Mouse (Mus musculus): Measurements from ENCODE around the gene Camta1.
A peak's percentile ranks its signal among the peaks of the same experiment; 100 is the strongest.

Gene Camta1

GRCm38 (mm10) chr4:151738875-151739274 is 122.8 kb downstream of the Camta1 start:
- DNase-seq (ENCODE audit: low read depth, low spot score) = no peak

- DNase-seq (ENCODE audit: low read depth, low spot score) = no peak
Observed at GRCm38 (mm10) chr4:151738280-151738679, 123.4 kb downstream of the Camta1 start.

- no peak for DNase-seq (ENCODE audit: low read depth, low spot score)
Observed at GRCm38 (mm10) chr4:151732668-151733067, 129.0 kb downstream of the Camta1 start.

- no peak for DNase-seq (ENCODE audit: low read depth, low spot score)
Observed at GRCm38 (mm10) chr4:151730037-151730759, 131.5 kb downstream of the Camta1 start.

- DNase-seq (ENCODE audit: low read depth, low spot score) = no peak
Observed at GRCm38 (mm10) chr4:151729116-151729515, 132.6 kb downstream of the Camta1 start.

GRCm38 (mm10) chr4:151728391-151729065 is 133.1 kb downstream of the Camta1 start:
- no peak for DNase-seq (ENCODE audit: low read depth, low spot score)

GRCm38 (mm10) chr4:151726396-151726795 is 135.3 kb downstream of the Camta1 start:
- DNase-seq (ENCODE audit: low read depth, low spot score) = no peak

GRCm38 (mm10) chr4:151724897-151725296 is 136.8 kb downstream of the Camta1 start:
- DNase-seq (ENCODE audit: low read depth, low spot score) = peak; percentile 69

- DNase-seq (ENCODE audit: low read depth, low spot score) = no peak
Observed at GRCm38 (mm10) chr4:151720722-151721467, 140.8 kb downstream of the Camta1 start.

- DNase-seq (ENCODE audit: low read depth, low spot score) = no peak
Observed at GRCm38 (mm10) chr4:151718866-151719475, 142.7 kb downstream of the Camta1 start.

- DNase-seq (ENCODE audit: low read depth, low spot score) = no peak
Observed at GRCm38 (mm10) chr4:151717864-151718263, 143.8 kb downstream of the Camta1 start.

GRCm38 (mm10) chr4:151713714-151714113 is 148.0 kb downstream of the Camta1 start:
- no peak for DNase-seq (ENCODE audit: low read depth, low spot score)

GRCm38 (mm10) chr4:151711406-151711805 is 150.3 kb downstream of the Camta1 start:
- no peak for DNase-seq (ENCODE audit: low read depth, low spot score)

GRCm38 (mm10) chr4:151710522-151710921 is 151.2 kb downstream of the Camta1 start:
- no peak for DNase-seq (ENCODE audit: low read depth, low spot score)

GRCm38 (mm10) chr4:151709269-151709668 is 152.4 kb downstream of the Camta1 start:
- no peak for DNase-seq (ENCODE audit: low read depth, low spot score)

GRCm38 (mm10) chr4:151703069-151703735 is 158.5 kb downstream of the Camta1 start:
- DNase-seq (ENCODE audit: low read depth, low spot score) = no peak

GRCm38 (mm10) chr4:151702463-151702862 is 159.2 kb downstream of the Camta1 start:
- no peak for DNase-seq (ENCODE audit: low read depth, low spot score)

GRCm38 (mm10) chr4:151695984-151696383 is 165.7 kb downstream of the Camta1 start:
- no peak for DNase-seq (ENCODE audit: low read depth, low spot score)

GRCm38 (mm10) chr4:151694531-151694930 is 167.1 kb downstream of the Camta1 start:
- DNase-seq (ENCODE audit: low read depth, low spot score) = no peak

GRCm38 (mm10) chr4:151694047-151694446 is 167.6 kb downstream of the Camta1 start:
- DNase-seq (ENCODE audit: low read depth, low spot score) = peak; percentile 74

- no peak for DNase-seq (ENCODE audit: low read depth, low spot score)
Observed at GRCm38 (mm10) chr4:151690041-151690440, 171.6 kb downstream of the Camta1 start.

Data from ZHBTc4 (cell line).